Mouse (Mus musculus) embryonic fibroblast, embryonic 13.5 days (primary cell): ENCODE data around the gene Suclg1.

Source experiments
- CTCF ChIP-seq: IDR thresholded peaks from 2 replicates; pipeline ENCODE4 v1.5.1; 2011; ENCODE audit warnings: mild to moderate bottlenecking, control low read depth, low read length, moderate library complexity, borderline replicate concordance; ENCODE audit not compliant: insufficient read depth
- POLR2A ChIP-seq: IDR thresholded peaks from 2 replicates; pipeline ENCODE4 v1.6.1; 2011; ENCODE audit warnings: low read depth, mild to moderate bottlenecking, control low read depth, low read length, moderate library complexity

DNA sequence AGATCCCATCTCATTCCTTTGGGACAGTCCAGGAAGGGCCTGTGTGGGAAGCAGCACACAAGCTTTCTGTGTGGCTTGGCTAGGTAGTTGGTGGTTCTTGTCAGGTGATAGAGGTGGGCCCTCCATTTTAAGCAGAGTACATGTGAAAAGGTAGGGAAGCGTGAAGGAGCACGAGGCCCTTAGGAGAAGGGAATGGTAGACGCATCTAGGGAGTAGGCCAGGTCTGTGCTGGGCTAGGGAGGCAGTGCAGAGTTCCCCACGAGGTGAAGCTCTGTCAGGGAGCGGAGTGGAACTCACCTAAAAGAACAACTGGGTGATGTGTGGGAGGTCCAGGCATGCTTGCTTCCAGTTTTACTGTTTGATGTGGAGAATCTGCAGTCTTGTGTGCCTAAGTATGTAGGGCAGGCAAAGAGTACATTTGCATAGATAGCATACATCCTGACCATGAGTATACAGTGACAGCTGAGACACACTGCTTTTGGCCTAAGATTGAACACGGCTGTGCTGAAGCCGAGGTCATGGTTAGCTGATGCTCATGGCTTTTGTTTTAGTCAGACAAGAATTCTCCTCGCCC is 19.6 kb downstream of the Suclg1 start:
- no peak for TF ChIP-seq POLR2A
- TF ChIP-seq CTCF = no peak
